Mouse (Mus musculus): ENCODE measurements around the gene Adamts6. TPM values are rescaled to one million over a fixed set of nuclear protein-coding genes. Genes with fewer than 3 reads are reported as not detected.

The Adamts6 gene
- total and polyA plus RNA-seq, 3 experiments, result 0.03 to 0.08 TPM; not detected in 1

DNA sequence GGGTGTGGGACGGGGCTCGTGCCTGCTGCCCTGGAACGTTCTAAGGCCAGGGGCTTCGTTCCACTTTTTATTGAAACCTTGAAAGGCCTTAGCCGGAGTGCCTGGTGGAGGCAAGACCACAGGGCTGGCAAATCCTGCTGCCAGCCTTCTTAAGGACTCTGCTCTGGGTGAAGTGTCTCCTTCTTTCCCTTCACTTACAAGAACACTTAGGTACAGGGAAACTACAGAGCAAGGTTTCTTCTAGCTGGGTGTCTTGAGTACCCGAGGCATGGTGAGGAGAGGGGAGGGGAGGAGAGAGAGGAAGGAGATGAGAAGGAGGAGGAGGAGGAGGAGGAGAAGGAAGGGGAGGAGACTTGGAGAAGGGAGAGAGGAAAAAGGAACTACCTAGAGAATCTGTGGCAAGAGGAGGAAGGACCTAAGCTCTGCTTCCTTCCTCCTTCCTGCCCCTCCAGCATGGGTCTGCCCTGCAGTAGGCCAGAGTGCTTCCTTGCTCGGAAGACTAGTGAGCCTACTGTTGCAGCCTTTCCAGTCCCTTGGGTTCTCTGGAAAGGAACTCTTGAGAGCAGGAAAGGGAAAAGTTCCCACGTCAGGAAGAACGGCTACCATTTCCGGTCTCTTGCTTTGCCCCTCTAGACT lies 254.6 kb downstream of the Adamts6 start:
- peak; percentile 9 for DNase-seq (ENCODE audit: low read depth, low spot score)
- no peaks in the 10 kb centered on the region for H3K9me3 ChIP-seq (replicated peaks; ENCODE audit: insufficient read depth, low read length)
- H3K36me3 ChIP-seq (ENCODE audit: control insufficient read depth in 1 of 2, insufficient read depth in 2 of 2, low read length in 2 of 2), result peaks cover 0 to 21% of the 10 kb centered on the region in 2 experiments; a peak in 2 of 4 replicates
- H3K4me3 ChIP-seq (ENCODE audit: control insufficient read depth in 1 of 2, insufficient read depth in 1 of 2, low read depth in 2 of 2, low read length in 2 of 2), result no peak overlapping the region
- peaks cover 4 to 19% of the 10 kb centered on the region in 2 experiments for H3K4me1 ChIP-seq (ENCODE audit: control insufficient read depth in 1 of 2, insufficient read depth in 2 of 2, low read length in 2 of 2)
- no peak for TF ChIP-seq USF2 (IDR thresholded peaks at IDR 0.05; ENCODE audit: borderline replicate concordance in 1 of 2, insufficient read depth in 1 of 2, low read depth in 1 of 2, low read length in 2 of 2)
- no peak for TF ChIP-seq E2F4 (IDR thresholded peaks at IDR 0.05; ENCODE audit: borderline replicate concordance, low read depth, low read length)
- no peak overlapping the region for H3K9ac ChIP-seq (ENCODE audit: control insufficient read depth, low read depth, low read length, poor library complexity, severe bottlenecking)
- H3K27ac ChIP-seq (ENCODE audit: control insufficient read depth, low read depth, low read length), result no peak overlapping the region
- H3K27me3 ChIP-seq (ENCODE audit: control insufficient read depth in 1 of 2, insufficient read depth in 2 of 2, low read length in 2 of 2), result no peaks in the 10 kb centered on the region
- no peaks in the 10 kb centered on the region; the same call in 1 of the 2 replicates for H3K79me2 ChIP-seq (ENCODE audit: control insufficient read depth, insufficient read depth, low read length, poor library complexity)

DNA sequence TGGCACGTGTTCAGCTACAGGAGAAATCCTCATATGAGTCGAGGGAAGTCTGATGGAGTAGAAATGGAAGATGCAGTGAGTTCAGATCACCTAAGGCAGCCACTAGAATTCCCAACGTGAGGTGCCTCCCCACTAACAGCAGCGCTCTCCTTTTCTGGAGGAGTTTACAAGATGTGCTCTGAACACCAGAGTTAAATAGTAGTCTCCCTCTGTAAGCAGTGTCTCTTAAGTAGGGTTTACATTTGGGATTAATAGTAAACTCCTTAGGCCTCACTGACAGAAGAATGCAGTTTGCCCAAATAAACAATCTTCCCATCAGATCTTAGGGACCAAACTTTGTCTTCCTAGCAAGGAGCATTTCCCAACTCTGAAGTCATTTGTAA lies 255.1 kb downstream of the Adamts6 start:
- Histone ChIP-seq H3K79me2 (ENCODE audit: control insufficient read depth, insufficient read depth, low read length, poor library complexity) (no peaks in the 10 kb centered on the region; the same call in 1 of the 2 replicates), H3K4me3 (ENCODE audit: control insufficient read depth in 1 of 2, insufficient read depth in 1 of 2, low read depth in 2 of 2, low read length in 2 of 2) (no peak overlapping the region), H3K27ac (ENCODE audit: control insufficient read depth, low read depth, low read length) (no peak overlapping the region), H3K36me3 (ENCODE audit: control insufficient read depth in 1 of 2, insufficient read depth in 2 of 2, low read length in 2 of 2) (peaks cover 0 to 21% of the 10 kb centered on the region in 2 experiments; a peak in 2 of 4 replicates), H3K4me1 (ENCODE audit: control insufficient read depth in 1 of 2, insufficient read depth in 2 of 2, low read length in 2 of 2) (peaks cover 4 to 19% of the 10 kb centered on the region in 2 experiments), H3K9ac (ENCODE audit: control insufficient read depth, low read depth, low read length, poor library complexity, severe bottlenecking) (no peak overlapping the region), H3K9me3 (replicated peaks; ENCODE audit: insufficient read depth, low read length) (no peaks in the 10 kb centered on the region), H3K27me3 (ENCODE audit: control insufficient read depth in 1 of 2, insufficient read depth in 2 of 2, low read length in 2 of 2) (no peaks in the 10 kb centered on the region)
- no peak for TF ChIP-seq HCFC1 (IDR thresholded peaks at IDR 0.05; ENCODE audit: low read depth, low read length)
- TF ChIP-seq CTCF (IDR thresholded peaks at IDR 0.05 in 2 of 3, conservative IDR thresholded peaks at IDR 0.05 in 1 of 3; ENCODE audit: control insufficient read depth in 1 of 3, insufficient read depth in 1 of 3, low read depth in 2 of 3, low read length in 3 of 3, poor library complexity in 1 of 3, severe bottlenecking in 1 of 3), result no peak
- no peak for TF ChIP-seq NELFE (IDR thresholded peaks at IDR 0.05; ENCODE audit: low read depth, low read length)
- TF ChIP-seq SIN3A (IDR thresholded peaks at IDR 0.05; ENCODE audit: low read length), result no peak
- no peak for TF ChIP-seq TCF12 (IDR thresholded peaks at IDR 0.05; ENCODE audit: low read depth, low read length)
- no peak for TF ChIP-seq JUND (IDR thresholded peaks at IDR 0.05; ENCODE audit: low read depth, low read length)
- no peak for TF ChIP-seq UBTF (IDR thresholded peaks at IDR 0.05; ENCODE audit: borderline replicate concordance, insufficient read depth, low read depth, low read length)
- TF ChIP-seq MAZ (IDR thresholded peaks at IDR 0.05; ENCODE audit: low read depth, low read length), result no peak
- no peak for TF ChIP-seq ZKSCAN1 (IDR thresholded peaks at IDR 0.05; ENCODE audit: low read depth, low read length)
- TF ChIP-seq MAX (IDR thresholded peaks at IDR 0.05; ENCODE audit: low read length), result no peak
- no peak for TF ChIP-seq CHD2 (IDR thresholded peaks at IDR 0.05; ENCODE audit: low read length)
- no peak for TF ChIP-seq EP300 (IDR thresholded peaks at IDR 0.05; ENCODE audit: low read depth in 1 of 2, low read length in 2 of 2)
- TF ChIP-seq ZC3H11A (IDR thresholded peaks at IDR 0.05; ENCODE audit: low read depth, low read length), result no peak
- no peak for TF ChIP-seq NRF1 (IDR thresholded peaks at IDR 0.05; ENCODE audit: insufficient read depth, low read depth, low read length, poor library complexity, severe bottlenecking)
- no peak for TF ChIP-seq MYC (IDR thresholded peaks at IDR 0.05; ENCODE audit: low read depth, low read length)
- TF ChIP-seq POLR2AphosphoS5 (IDR thresholded peaks at IDR 0.05; ENCODE audit: borderline replicate concordance, low read depth, low read length), result no peak
- TF ChIP-seq MAFK (IDR thresholded peaks at IDR 0.05; ENCODE audit: borderline replicate concordance, low read depth, low read length), result no peak
- TF ChIP-seq USF1 (IDR thresholded peaks at IDR 0.05; ENCODE audit: low read depth, low read length), result no peak
- no peak for TF ChIP-seq POLR2AphosphoS2 (IDR thresholded peaks at IDR 0.05; ENCODE audit: low read length)
- TF ChIP-seq ZNF384 (IDR thresholded peaks at IDR 0.05; ENCODE audit: low read depth, low read length), result no peak
- no peak for DNase-seq (ENCODE audit: low read depth, low spot score)

All from MEL (cell line).